Mouse (Mus musculus) CH12.LX (cell line): ENCODE measurements around the gene 9430015G10Rik.
A peak's percentile ranks its signal among the peaks of the same experiment; 100 is the strongest.

ENCODE experiments used
- CTCF ChIP-seq, 2 experiments: IDR thresholded peaks in 1 of 2; conservative IDR thresholded peaks in 1 of 2; 2 replicates each; pipeline ENCODE4 v1.5.1; 2011 to 2012; ENCODE audit warnings: low read depth in 2 of 2, low read length in 2 of 2, improper control_type of control experiment in 1 of 2, inconsistent platforms in 1 of 2, mild to moderate bottlenecking in 1 of 2, moderate library complexity in 1 of 2
- EP300 ChIP-seq: IDR thresholded peaks from 2 replicates; pipeline ENCODE4 v1.6.1; 2011; ENCODE audit warnings: low read length, improper control_type of control experiment
- NELFE ChIP-seq: IDR thresholded peaks from 2 replicates; pipeline ENCODE4 v1.6.1; 2011; ENCODE audit warnings: low read depth, low read length, improper control_type of control experiment

DNA sequence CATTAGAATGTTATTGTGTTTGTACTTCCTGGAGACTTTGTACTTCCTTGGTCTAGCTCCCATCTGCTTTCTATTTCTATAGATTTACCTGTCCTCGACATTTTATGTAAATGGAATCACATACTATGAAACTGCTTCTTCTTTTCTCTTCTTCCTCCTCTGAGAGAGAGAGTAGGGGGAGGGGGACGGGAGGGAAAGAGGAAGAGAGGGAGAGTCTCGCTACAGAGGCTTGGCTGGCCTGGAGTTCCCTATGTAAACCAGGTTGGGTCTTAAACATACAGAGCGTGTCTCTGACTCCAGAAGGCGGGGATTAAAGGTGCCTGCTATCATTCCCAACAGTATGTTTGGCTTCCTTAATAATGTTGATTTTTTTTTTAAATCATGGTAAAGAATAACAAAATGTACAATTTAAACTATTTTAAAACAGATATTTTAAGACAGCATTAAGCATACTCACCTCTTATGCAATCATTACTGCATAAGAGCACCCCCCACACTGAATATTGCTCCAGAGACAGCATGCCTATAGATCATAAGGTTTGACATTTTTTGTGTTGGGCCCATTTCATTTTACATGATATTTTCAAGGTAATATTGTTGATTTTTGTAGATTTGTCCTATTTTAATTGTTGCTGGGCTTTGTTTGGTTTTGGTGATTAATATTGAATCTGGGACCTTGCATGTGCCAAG is 22.2 kb upstream of the 9430015G10Rik start:
- TF ChIP-seq CTCF (conservative IDR thresholded peaks at IDR 0.05 in 1 of 2, IDR thresholded peaks at IDR 0.05 in 1 of 2; ENCODE audit: low read depth in 2 of 2, low read length in 2 of 2) (no peak), EP300 (0 out of 2 replicates have a peak, but pooled peaks have one; percentile 36), NELFE (no peak)
